Comparison of ENCODE assay signal across 21 mouse cellular contexts in the genomic region with DNA sequence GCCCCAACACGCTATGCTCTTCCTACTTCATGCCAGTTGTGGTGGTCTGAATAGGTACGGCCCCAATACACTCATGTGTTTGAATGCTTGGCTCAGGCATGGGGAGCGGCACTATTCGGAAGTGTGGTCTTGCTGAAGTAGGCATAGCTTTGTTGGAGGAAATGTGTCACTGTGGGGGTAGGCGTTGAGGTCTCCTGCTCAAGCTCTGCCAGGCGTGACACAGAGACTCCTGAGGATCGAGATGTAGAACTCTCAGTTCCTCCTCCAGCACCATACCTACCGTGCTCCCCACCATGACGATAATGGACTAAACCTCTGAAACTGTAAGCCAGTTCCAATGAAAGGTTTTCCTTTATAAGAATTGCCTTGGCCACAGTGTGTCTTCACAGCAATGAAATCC. TPM values are rescaled to one million over a fixed set of nuclear protein-coding genes. Genes with fewer than 3 reads are reported as not detected.
DNase-seq lines count a peak whose midpoint lies in the region; ATAC-seq and TF ChIP-seq lines count a peak whose summit lies in the region.
"Had no signal": no experiment of that assay in that cellular context is flagged by ENCODE, and none has a peak within 500 bp of the region (broad histone marks: within the 10 kb centered on the region; RNA-seq: fewer than 3 reads in every experiment).

No protein-coding gene starts in this region.

- H3K4me2 ChIP-seq in CH12.LX (ENCODE audit: insufficient read depth, low read depth, poor library complexity, severe bottlenecking) = peak overlapping the region; percentile 43; the same call in 1 of the 2 replicates
- H3K4me2 ChIP-seq in forebrain, embryonic 11.5 days (ENCODE audit: low read depth, low read length, severe bottlenecking) = no peak overlapping the region
- H3K4me2 ChIP-seq: embryonic facial prominence, embryonic 12.5 days; forebrain, embryonic 12.5 days; heart, embryonic 13.5 days; hindbrain, embryonic 12.5 days had no signal

- TF ChIP-seq POLR2A in lung, adult 2 months (IDR thresholded peaks at IDR 0.05; ENCODE audit: borderline replicate concordance, extremely low read depth, low read depth, low read length) = no peak
- TF ChIP-seq POLR2A in CH12.LX (IDR thresholded peaks at IDR 0.05; ENCODE audit: low read depth, low read length) = peak; percentile 40; the same call in 1 of the 2 replicates

- in situ Hi-C loops in CH12.LX (cut with MboI; ENCODE audit: low pct_ligation_motif_present, low pct_unique_long_range_greater_than_20kb, low sequenced_read_pairs) = loop anchor here (25.0 kb wide), 1 partner anchor 550 kb away; no protein-coding TSS in a partner anchor

- peaks cover 3% of the 10 kb centered on the region for H3K9me3 ChIP-seq in CH12.LX (replicated peaks; ENCODE audit: low read length)
- H3K9me3 ChIP-seq in forebrain, embryonic 11.5 days (ENCODE audit: control insufficient read depth, low read length) = no peaks in the 10 kb centered on the region
- H3K9me3 ChIP-seq: embryonic facial prominence, embryonic 12.5 days; forebrain, embryonic 12.5 days; heart, embryonic 13.5 days; hindbrain, embryonic 12.5 days had no signal

- ATAC-seq in forebrain, embryonic 11.5 days (replicated peaks; ENCODE audit: low FRiP score) = no peak
- ATAC-seq: activated CD4-positive, CD25-positive, alpha-beta regulatory T cell, adult 4 months; forebrain, postnatal 0 days; hindbrain, embryonic 16.5 days; Patski had no signal

- H3K36me3 ChIP-seq in CH12.LX (replicated peaks in 1 of 2; ENCODE audit: control insufficient read depth in 1 of 2, insufficient read depth in 1 of 2, low read length in 1 of 2) = peaks cover 15 to 48% of the 10 kb centered on the region in 2 experiments
- H3K36me3 ChIP-seq in forebrain, embryonic 11.5 days (ENCODE audit: control insufficient read depth, insufficient read depth, low read length) = no peaks in the 10 kb centered on the region; the same call in 1 of the 2 replicates

- peaks cover 4% of the 10 kb centered on the region; the same call in 1 of the 2 replicates for H3K4me1 ChIP-seq in lung, adult 2 months (ENCODE audit: control insufficient read depth, insufficient read depth, low read length)
- H3K4me1 ChIP-seq in CH12.LX (ENCODE audit: control insufficient read depth in 1 of 2, insufficient read depth in 2 of 2) = peaks cover 9 to 46% of the 10 kb centered on the region in 2 experiments
- peaks cover 3% of the 10 kb centered on the region; the same call in 1 of the 2 replicates for H3K4me1 ChIP-seq in forebrain, embryonic 11.5 days (replicated peaks; ENCODE audit: control insufficient read depth, insufficient read depth, low read length)

- no peaks in the 10 kb centered on the region for H3K27me3 ChIP-seq in CH12.LX (replicated peaks)
- H3K27me3 ChIP-seq in forebrain, embryonic 11.5 days (ENCODE audit: control insufficient read depth, insufficient read depth, low read length) = no peaks in the 10 kb centered on the region
- H3K27me3 ChIP-seq: embryonic facial prominence, embryonic 12.5 days; forebrain, embryonic 12.5 days; heart, embryonic 13.5 days; hindbrain, embryonic 12.5 days; Patski had no signal

- dilution Hi-C loops in CH12.LX (cut with MboI; ENCODE audit: extremely low pct_ligation_motif_present, extremely low pct_unique_long_range_greater_than_20kb, low sequenced_read_pairs) = no loop called here

- TF ChIP-seq EP300 in CH12.LX (IDR thresholded peaks at IDR 0.05; ENCODE audit: low read length) = peak; percentile 98

- TF ChIP-seq RAD21 in CH12.LX (IDR thresholded peaks at IDR 0.05; ENCODE audit: low read depth, low read length) = no peak; the same call in 1 of the 2 replicates

- DNase-seq in lung, postnatal 36 days = peak; percentile 45
- DNase-seq in lung, adult 2 months = no peak
- peak; percentile 94 for DNase-seq in CH12.LX (ENCODE audit: extremely low read depth)
- peak; percentile 21 for DNase-seq in spleen, adult 12 weeks (ENCODE audit: low spot score)
- DNase-seq in spleen, postnatal 4 days (ENCODE audit: low spot score in 2 of 2) = peak; percentile 28 to 64
- no peak for DNase-seq in adrenal gland, adult 2 months
- no peak for DNase-seq in forebrain, embryonic 11.5 days (ENCODE audit: low spot score)
- DNase-seq in cerebellum, adult 9-10 months = no peak
- DNase-seq: adrenal gland, postnatal 36 days; cerebellum, adult 2 months; cerebellum, postnatal 14 days; forebrain, postnatal 0 days; gastrocnemius, postnatal 14 days; heart, postnatal 36 days had no signal

- H3K79me2 ChIP-seq in CH12.LX (replicated peaks; ENCODE audit: control insufficient read depth, extremely low read depth, insufficient read depth, poor library complexity, severe bottlenecking) = 0 out of 2 replicates have a peak, but pooled peaks cover 9% of the 10 kb centered on the region

- TF ChIP-seq CTCF in lung, adult 2 months (IDR thresholded peaks at IDR 0.05; ENCODE audit: insufficient read depth, low read length) = no peak
- no peak for TF ChIP-seq CTCF in CH12.LX (conservative IDR thresholded peaks at IDR 0.05 in 1 of 2, IDR thresholded peaks at IDR 0.05 in 1 of 2; ENCODE audit: low read depth in 2 of 2, low read length in 2 of 2)

- no peak overlapping the region for H3K4me3 ChIP-seq in lung, adult 2 months (replicated peaks; ENCODE audit: extremely low read depth, low read depth, low read length)
- H3K4me3 ChIP-seq in CH12.LX (replicated peaks in 1 of 3; ENCODE audit: low read depth in 2 of 3, low read length in 2 of 3, poor library complexity in 1 of 3) = no peak overlapping the region
- H3K4me3 ChIP-seq in forebrain, embryonic 11.5 days (ENCODE audit: low read depth, low read length) = no peak overlapping the region
- H3K4me3 ChIP-seq: embryonic facial prominence, embryonic 12.5 days; forebrain, embryonic 12.5 days; heart, embryonic 13.5 days; hindbrain, embryonic 12.5 days had no signal

- H3K9ac ChIP-seq in CH12.LX (ENCODE audit: insufficient read depth, low read depth) = no peak overlapping the region
- no peak overlapping the region for H3K9ac ChIP-seq in forebrain, embryonic 11.5 days (ENCODE audit: low read length)
- H3K9ac ChIP-seq: embryonic facial prominence, embryonic 12.5 days; forebrain, embryonic 12.5 days; forebrain, postnatal 0 days; heart, embryonic 13.5 days; hindbrain, embryonic 12.5 days had no signal

- 87% methylated on average over 9 of the region's 9 CpGs for WGBS in lung, adult 2 months
- WGBS in forebrain, embryonic 11.5 days = 91% methylated on average over 9 of the region's 9 CpGs

- H3K27ac ChIP-seq in CH12.LX (ENCODE audit: insufficient read depth, low read depth) = peak overlapping the region; percentile 73
- H3K27ac ChIP-seq in forebrain, embryonic 11.5 days (ENCODE audit: low read depth, low read length) = no peak overlapping the region
- H3K27ac ChIP-seq: embryonic facial prominence, embryonic 12.5 days; forebrain, embryonic 12.5 days; heart, embryonic 13.5 days; hindbrain, embryonic 12.5 days had no signal

TF ChIP-seq in CH12.LX, 34 proteins besides CTCF, POLR2A, EP300 and RAD21 (continues in another document):
- peak; percentile 87 for TF ChIP-seq MAX (IDR thresholded peaks at IDR 0.05; ENCODE audit: low read length)
- peak; percentile 68 for TF ChIP-seq ELF1 (IDR thresholded peaks at IDR 0.05; ENCODE audit: low read depth, low read length)
- TF ChIP-seq NRF1 (IDR thresholded peaks at IDR 0.05; ENCODE audit: low read depth, low read length) = no peak
- TF ChIP-seq ZKSCAN1 (IDR thresholded peaks at IDR 0.05; ENCODE audit: borderline replicate concordance, low read depth, low read length) = no peak
- TF ChIP-seq SIN3A (IDR thresholded peaks at IDR 0.05; ENCODE audit: low read length) = peak; percentile 88
- peak; percentile 89 for TF ChIP-seq MYC (IDR thresholded peaks at IDR 0.05; ENCODE audit: low read depth, low read length)
- peak; percentile 95 for TF ChIP-seq ETS1 (conservative IDR thresholded peaks at IDR 0.05; ENCODE audit: low read depth, low read length)
- peak; percentile 85 for TF ChIP-seq MXI1 (IDR thresholded peaks at IDR 0.05; ENCODE audit: low read depth, low read length)
- no peak for TF ChIP-seq NELFE (IDR thresholded peaks at IDR 0.05; ENCODE audit: low read depth, low read length)
- TF ChIP-seq USF2 (conservative IDR thresholded peaks at IDR 0.05; ENCODE audit: low read depth, low read length) = no peak
- TF ChIP-seq CHD2 (IDR thresholded peaks at IDR 0.05; ENCODE audit: low read length) = peak; percentile 88
- TF ChIP-seq SMC3 (IDR thresholded peaks at IDR 0.05; ENCODE audit: low read depth, low read length) = no peak; the same call in 1 of the 2 replicates
- TF ChIP-seq CHD1 (IDR thresholded peaks at IDR 0.05; ENCODE audit: low read depth, low read length) = 0 out of 2 replicates have a peak, but pooled peaks have one; percentile 71
- TF ChIP-seq JUN (IDR thresholded peaks at IDR 0.05; ENCODE audit: insufficient read depth, low read depth, low read length) = peak; percentile 74
- no peak for TF ChIP-seq USF1 (IDR thresholded peaks at IDR 0.05; ENCODE audit: low read depth, low read length)
- TF ChIP-seq GABPA (IDR thresholded peaks at IDR 0.05; ENCODE audit: insufficient replicate concordance, low read depth, low read length) = no peak
- TF ChIP-seq POLR2AphosphoS2 (IDR thresholded peaks at IDR 0.05; ENCODE audit: low read depth, low read length) = no peak
- peak; percentile 92; the same call in 1 of the 2 replicates for TF ChIP-seq RCOR1 (conservative IDR thresholded peaks at IDR 0.05; ENCODE audit: low read depth, low read length)
- TF ChIP-seq TBP (conservative IDR thresholded peaks at IDR 0.05; ENCODE audit: low read depth, low read length) = peak; percentile 69; the same call in 1 of the 2 replicates
- no peak for TF ChIP-seq E2F4 (IDR thresholded peaks at IDR 0.05; ENCODE audit: insufficient replicate concordance, low read depth, low read length)

RNA-seq across cellular contexts. Expression of gene Tpr, which starts 5.1 kb away (rescaled TPM):
- polyA plus RNA-seq in lung, adult 2 months (2012; rRNA removed) = 38.7 and 59.8 TPM in 2 replicates
- total RNA-seq in CH12.LX (2012; rRNA removed) (200 and 212 TPM in 2 replicates), CH12.LX (2014; rRNA removed) (129 and 135 TPM in 2 replicates)
- polyA plus RNA-seq in CH12.LX (2012; ENCODE audit: insufficient read length, low read depth) = 291 and 299 TPM in 2 replicates
- total RNA-seq in adrenal gland, adult 2 months (2021) = 100 to 1,000 TPM in 1 of 2 experiments, 10 to 100 TPM in 1; 94.9 to 145 TPM
- polyA plus RNA-seq in adrenal gland, adult 2 months (2012; rRNA removed) = 24.7 and 30.7 TPM in 2 replicates
- 183 and 191 TPM in 2 replicates for polyA plus RNA-seq in forebrain, embryonic 11.5 days (2014; fragmentation: Nextera tagmentation; extraction: Ambion mirVana)

RNA-seq across cellular contexts. Expression of gene Odr4, which starts 5.3 kb away (rescaled TPM):
- 5.7 and 6.5 TPM in 2 replicates for polyA plus RNA-seq in lung, adult 2 months (2012; rRNA removed)
- 26.6 and 34.0 TPM in 2 replicates for total RNA-seq in CH12.LX (2012; rRNA removed)
- total RNA-seq in CH12.LX (2014; rRNA removed) = 54.7 and 60.0 TPM in 2 replicates
- 25.0 and 27.6 TPM in 2 replicates for polyA plus RNA-seq in CH12.LX (2012; ENCODE audit: insufficient read length, low read depth)
- 10 to 100 TPM; 45.4 to 50.0 TPM for total RNA-seq in adrenal gland, adult 2 months (2021)
- 1.9 and 2.0 TPM in 2 replicates for polyA plus RNA-seq in adrenal gland, adult 2 months (2012; rRNA removed)
- polyA plus RNA-seq in forebrain, embryonic 11.5 days (2014; fragmentation: Nextera tagmentation; extraction: Ambion mirVana) = 23.2 and 29.6 TPM in 2 replicates

Comparison
In these comparisons a context has a peak if more than half of its experiments do, and no peak if none do; other contexts are left out.
1. DNase-seq: peak in lung, postnatal 36 days (single experiment), CH12.LX (single experiment), spleen, adult 12 weeks (single experiment) and spleen, postnatal 4 days (2 of 2); none in lung, adult 2 months (single experiment), adrenal gland, adult 2 months (single experiment), forebrain, embryonic 11.5 days (single experiment) and cerebellum, adult 9-10 months (single experiment).